Mouse (Mus musculus): ENCODE data around the gene Manba. TPM values are rescaled to one million over a fixed set of nuclear protein-coding genes. Genes with fewer than 3 reads are reported as not detected.

The Manba gene
- total and polyA plus RNA-seq, 3 experiments = 30.9 to 35.2 (median 31.5) TPM

DNA sequence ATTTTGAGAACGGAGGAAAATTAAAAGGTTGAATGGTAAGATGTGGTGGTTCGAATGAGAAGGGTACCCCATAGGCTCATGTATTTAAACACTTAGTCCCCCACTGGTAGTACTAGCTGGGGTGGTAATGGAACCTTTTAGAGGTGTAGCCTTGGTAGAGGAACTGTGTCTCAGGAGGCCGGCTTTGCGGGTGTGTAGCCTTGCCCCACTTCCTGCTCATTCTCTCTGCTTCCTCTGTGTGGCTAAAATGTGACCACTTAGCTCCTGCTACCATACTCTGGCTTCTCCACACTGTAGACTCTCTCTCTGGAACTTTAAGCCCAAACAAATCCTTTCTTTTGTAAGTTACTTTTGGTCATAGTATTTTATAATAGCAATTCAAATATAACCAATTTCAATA lies 79.9 kb downstream of the Manba start:
- DNase-seq (ENCODE audit: extremely low read depth) = peak; percentile 73
- H3K4me1 ChIP-seq (ENCODE audit: control insufficient read depth in 1 of 2, insufficient read depth in 2 of 2) = peaks cover 0 to 37% of the 10 kb centered on the region in 2 experiments; a peak in 2 of 4 replicates
- H3K27ac ChIP-seq (ENCODE audit: insufficient read depth, low read depth) = no peak overlapping the region
- H3K27me3 ChIP-seq (replicated peaks) = no peaks in the 10 kb centered on the region
- H3K4me3 ChIP-seq (replicated peaks in 1 of 3; ENCODE audit: low read depth in 2 of 3, low read length in 2 of 3, poor library complexity in 1 of 3) = no peak overlapping the region
- no peaks in the 10 kb centered on the region for H3K9me3 ChIP-seq (replicated peaks; ENCODE audit: low read length)
- dilution Hi-C loops (cut with MboI; ENCODE audit: extremely low pct_ligation_motif_present, extremely low pct_unique_long_range_greater_than_20kb, low sequenced_read_pairs) = no loop called here
- peak; percentile 23; the same call in 1 of the 2 replicates for TF ChIP-seq IRF4 (IDR thresholded peaks at IDR 0.05; ENCODE audit: low read depth, low read length)
- no peak for TF ChIP-seq MXI1 (IDR thresholded peaks at IDR 0.05; ENCODE audit: low read depth, low read length)
- no peak; the same call in 1 of the 2 replicates for TF ChIP-seq RAD21 (IDR thresholded peaks at IDR 0.05; ENCODE audit: low read depth, low read length)
- no peak for TF ChIP-seq CTCF (conservative IDR thresholded peaks at IDR 0.05 in 1 of 2, IDR thresholded peaks at IDR 0.05 in 1 of 2; ENCODE audit: low read depth in 2 of 2, low read length in 2 of 2)
- no peak for TF ChIP-seq USF1 (IDR thresholded peaks at IDR 0.05; ENCODE audit: low read depth, low read length)
- TF ChIP-seq KAT2A (IDR thresholded peaks at IDR 0.05; ENCODE audit: insufficient replicate concordance, low read length) = no peak
- TF ChIP-seq JUND (conservative IDR thresholded peaks at IDR 0.05; ENCODE audit: low read depth, low read length) = no peak
- TF ChIP-seq ZNF384 (IDR thresholded peaks at IDR 0.05; ENCODE audit: low read depth, low read length) = no peak
- no peak for TF ChIP-seq USF2 (conservative IDR thresholded peaks at IDR 0.05; ENCODE audit: low read depth, low read length)
- TF ChIP-seq PAX5 (IDR thresholded peaks at IDR 0.05; ENCODE audit: low read length) = no peak
- no peak for TF ChIP-seq MEF2A (IDR thresholded peaks at IDR 0.05; ENCODE audit: borderline replicate concordance, low read depth, low read length)
- no peak for TF ChIP-seq ZKSCAN1 (IDR thresholded peaks at IDR 0.05; ENCODE audit: borderline replicate concordance, low read depth, low read length)
- TF ChIP-seq BHLHE40 (IDR thresholded peaks at IDR 0.05; ENCODE audit: low read depth, low read length) = no peak
- no peak for TF ChIP-seq TBP (conservative IDR thresholded peaks at IDR 0.05; ENCODE audit: low read depth, low read length)
- TF ChIP-seq ELF1 (IDR thresholded peaks at IDR 0.05; ENCODE audit: low read depth, low read length) = peak; percentile 61
- TF ChIP-seq CHD1 (IDR thresholded peaks at IDR 0.05; ENCODE audit: low read depth, low read length) = no peak
- TF ChIP-seq POLR2A (IDR thresholded peaks at IDR 0.05; ENCODE audit: low read depth, low read length) = 0 out of 2 replicates have a peak, but pooled peaks have one; percentile 40
- TF ChIP-seq EP300 (IDR thresholded peaks at IDR 0.05; ENCODE audit: low read length) = peak; percentile 53
- no peak for TF ChIP-seq POLR2AphosphoS2 (IDR thresholded peaks at IDR 0.05; ENCODE audit: low read depth, low read length)
- peak; percentile 34; the same call in 1 of the 2 replicates for TF ChIP-seq HCFC1 (IDR thresholded peaks at IDR 0.05; ENCODE audit: low read depth, low read length)
- no peak for TF ChIP-seq TCF12 (IDR thresholded peaks at IDR 0.05; ENCODE audit: low read depth, low read length)
- TF ChIP-seq RCOR1 (conservative IDR thresholded peaks at IDR 0.05; ENCODE audit: low read depth, low read length) = no peak
- TF ChIP-seq E2F4 (IDR thresholded peaks at IDR 0.05; ENCODE audit: insufficient replicate concordance, low read depth, low read length) = no peak
- no peak for TF ChIP-seq NELFE (IDR thresholded peaks at IDR 0.05; ENCODE audit: low read depth, low read length)
- TF ChIP-seq JUN (IDR thresholded peaks at IDR 0.05; ENCODE audit: insufficient read depth, low read depth, low read length) = no peak
- TF ChIP-seq SMC3 (IDR thresholded peaks at IDR 0.05; ENCODE audit: low read depth, low read length) = no peak
- no peak overlapping the region for H3K9ac ChIP-seq (ENCODE audit: insufficient read depth, low read depth)
- H3K36me3 ChIP-seq (replicated peaks in 1 of 2; ENCODE audit: control insufficient read depth in 1 of 2, insufficient read depth in 1 of 2, low read length in 1 of 2) = peaks cover 12 to 70% of the 10 kb centered on the region in 2 experiments
- H3K79me2 ChIP-seq (replicated peaks; ENCODE audit: control insufficient read depth, extremely low read depth, insufficient read depth, poor library complexity, severe bottlenecking) = no peaks in the 10 kb centered on the region
- no peak overlapping the region for H3K4me2 ChIP-seq (ENCODE audit: insufficient read depth, low read depth, poor library complexity, severe bottlenecking)
- in situ Hi-C loops (cut with MboI; ENCODE audit: low pct_ligation_motif_present, low pct_unique_long_range_greater_than_20kb, low sequenced_read_pairs) = no loop called here

Measured in CH12.LX (cell line).